Mouse (Mus musculus) mouse embryonic stem cell (cell line): Measurements from ENCODE around the gene 2610528J11Rik.
"Not testable (repeated sequence)": the region's sequence is repeated elsewhere in the genome, so short reads cannot be mapped to it uniquely, and the experiment has no call there.

ENCODE experiments used
- in situ Hi-C, 2 experiments: fragments of 300-500 bp; cut with MboI; formaldehyde crosslinking; loops; 1 replicate in 1 of 2; 3 replicates in 1 of 2; pipeline ENCODE4 v1.14.3; 2019 to 2020; ENCODE audit warnings: low sequenced_read_pairs in 2 of 2, low pct_unique_long_range_greater_than_20kb in 1 of 2, mixed read lengths in 1 of 2; ENCODE audit not compliant: unreplicated experiment in 1 of 2

The 2610528J11Rik gene

GRCm38 (mm10) chr4:118526408-118527334 is at the start of gene 2610528J11Rik:
2610528J11Rik (plus strand) TSS chr4:118526999.
- in situ Hi-C loops: no loop called here

GRCm38 (mm10) chr4:118489717-118490132 is 37.1 kb upstream of the 2610528J11Rik start, which contains the start of gene Tie1:
Tie1 (minus strand) TSS chr4:118490061.
- in situ Hi-C loops: loop anchor here in 1 of 2 experiments (5.0 kb wide), 1 partner anchor 42 kb away; no protein-coding TSS in a partner anchor

- in situ Hi-C loops: no loop called here
These were observed 36.3 kb upstream of the 2610528J11Rik start for GRCm38 (mm10) chr4:118490461-118490860.

GRCm38 (mm10) chr4:118500171-118500724 is 26.6 kb upstream of the 2610528J11Rik start:
- in situ Hi-C loops: no loop called here

GRCm38 (mm10) chr4:118500792-118501191 is 26.0 kb upstream of the 2610528J11Rik start:
- in situ Hi-C loops: no loop called here

- in situ Hi-C loops: no loop called here
These were observed 21.2 kb upstream of the 2610528J11Rik start for GRCm38 (mm10) chr4:118505551-118505950.

GRCm38 (mm10) chr4:118507171-118507570 is 19.6 kb upstream of the 2610528J11Rik start:
- in situ Hi-C loops: not testable (repeated sequence)

GRCm38 (mm10) chr4:118509050-118509449 is 17.7 kb upstream of the 2610528J11Rik start:
- in situ Hi-C loops: no loop called here

- in situ Hi-C loops: no loop called here
These were observed 9.9 kb upstream of the 2610528J11Rik start for GRCm38 (mm10) chr4:118516699-118517496.

GRCm38 (mm10) chr4:118517497-118518146 is 9.2 kb upstream of the 2610528J11Rik start:
- in situ Hi-C loops: no loop called here

GRCm38 (mm10) chr4:118518208-118518607 is 8.6 kb upstream of the 2610528J11Rik start:
- in situ Hi-C loops: no loop called here

GRCm38 (mm10) chr4:118522248-118522647 is 4.6 kb upstream of the 2610528J11Rik start:
- in situ Hi-C loops: no loop called here

- in situ Hi-C loops: no loop called here
These were observed 2.8 kb upstream of the 2610528J11Rik start for GRCm38 (mm10) chr4:118523976-118524375.

- in situ Hi-C loops: no loop called here
These were observed 1.0 kb upstream of the 2610528J11Rik start for GRCm38 (mm10) chr4:118525779-118526178.

- in situ Hi-C loops: no loop called here
These were observed 509 bp downstream of the 2610528J11Rik start for GRCm38 (mm10) chr4:118527335-118527681.

GRCm38 (mm10) chr4:118527720-118528119 is 921 bp downstream of the 2610528J11Rik start:
- in situ Hi-C loops: no loop called here

GRCm38 (mm10) chr4:118532663-118533062 is 5.9 kb downstream of the 2610528J11Rik start:
- in situ Hi-C loops: no loop called here

- in situ Hi-C loops: no loop called here
These were observed 6.4 kb downstream of the 2610528J11Rik start for GRCm38 (mm10) chr4:118533156-118533555.
